Mouse (Mus musculus) CH12.LX (cell line): ENCODE results near the gene Cfdp1. TPM values are rescaled to one million over a fixed set of nuclear protein-coding genes. Genes with fewer than 3 reads are reported as not detected.

Source experiments
- DNase-seq: peaks from one replicate; pipeline ENCODE4 v3.0.0-alpha.2; 2013; ENCODE audit errors: extremely low read depth
- H3K27ac ChIP-seq: 2 replicates; pipeline ENCODE4 v1.5.1; 2012; ENCODE audit warnings: low read depth, mild to moderate bottlenecking, control low read depth, moderate library complexity; ENCODE audit not compliant: insufficient read depth
- H3K27me3 ChIP-seq: replicated peaks from 2 replicates; pipeline ENCODE3; 2012; ENCODE audit warnings: inconsistent platforms
- H3K36me3 ChIP-seq, 2 experiments: replicated peaks in 1 of 2; 2 replicates each; pipeline versions ENCODE3 to v1.6.1; 2012; ENCODE audit warnings: inconsistent platforms in 1 of 2, low read length in 1 of 2, mild to moderate bottlenecking in 1 of 2, mixed read lengths in 1 of 2, moderate library complexity in 1 of 2; ENCODE audit not compliant: control insufficient read depth in 1 of 2, insufficient read depth in 1 of 2
- H3K4me1 ChIP-seq, 2 experiments: 2 replicates each; pipeline ENCODE4 v1.6.1; 2012; ENCODE audit warnings: inconsistent platforms in 1 of 2, moderate library complexity in 1 of 2; ENCODE audit not compliant: insufficient read depth in 2 of 2, control insufficient read depth in 1 of 2
- H3K4me2 ChIP-seq: 2 replicates; pipeline ENCODE4 v1.6.1; 2012; ENCODE audit warnings: low read depth, mild to moderate bottlenecking, control low read depth; ENCODE audit not compliant: poor library complexity, insufficient read depth, severe bottlenecking
- H3K4me3 ChIP-seq, 3 experiments: fragments of 150-350 bp in 1 of 3; sonication (generic) in 1 of 3; replicated peaks in 1 of 3; 2 replicates each; pipeline versions ENCODE3 to v1.5.1; 2011 to 2012; ENCODE audit warnings: low read depth in 2 of 3, low read length in 2 of 3, mild to moderate bottlenecking in 2 of 3, moderate library complexity in 2 of 3, control low read depth in 1 of 3, improper control_type of control experiment in 1 of 3, inconsistent platforms in 1 of 3, mixed read lengths in 1 of 3; ENCODE audit not compliant: poor library complexity in 1 of 3
- H3K79me2 ChIP-seq: replicated peaks from 2 replicates; pipeline ENCODE4 v1.6.1; 2012; ENCODE audit warnings: mild to moderate bottlenecking, moderate library complexity; ENCODE audit not compliant: control insufficient read depth, poor library complexity, insufficient read depth, severe bottlenecking; ENCODE audit errors: extremely low read depth
- H3K9ac ChIP-seq: 2 replicates; pipeline ENCODE4 v1.6.1; 2012; ENCODE audit warnings: low read depth, mild to moderate bottlenecking, control low read depth, moderate library complexity; ENCODE audit not compliant: insufficient read depth
- H3K9me3 ChIP-seq: replicated peaks from 2 replicates; pipeline ENCODE3; 2012; ENCODE audit warnings: low read length, inconsistent platforms, mixed read lengths
- E2F4 ChIP-seq: IDR thresholded peaks from 2 replicates; pipeline ENCODE4 v1.6.1; 2011; ENCODE audit warnings: low read depth, low read length, improper control_type of control experiment; ENCODE audit not compliant: insufficient replicate concordance
- ELF1 ChIP-seq: IDR thresholded peaks from 2 replicates; pipeline ENCODE4 v1.6.1; 2014; ENCODE audit warnings: low read depth, mild to moderate bottlenecking, inconsistent platforms, low read length, improper control_type of control experiment
- EP300 ChIP-seq: IDR thresholded peaks from 2 replicates; pipeline ENCODE4 v1.6.1; 2011; ENCODE audit warnings: low read length, improper control_type of control experiment
- JUN ChIP-seq: IDR thresholded peaks from 2 replicates; pipeline ENCODE4 v1.6.1; 2011; ENCODE audit warnings: low read depth, mild to moderate bottlenecking, low read length, improper control_type of control experiment, moderate library complexity; ENCODE audit not compliant: insufficient read depth
- MAX ChIP-seq: IDR thresholded peaks from 2 replicates; pipeline ENCODE4 v1.6.1; 2011; ENCODE audit warnings: low read length, improper control_type of control experiment
- MYC ChIP-seq: IDR thresholded peaks from 2 replicates; pipeline ENCODE4 v1.6.1; 2011; ENCODE audit warnings: low read depth, mild to moderate bottlenecking, improper control_type of control experiment, low read length
- RCOR1 ChIP-seq: conservative IDR thresholded peaks from 2 replicates; pipeline ENCODE4 v1.6.1; 2012; ENCODE audit warnings: low read depth, mild to moderate bottlenecking, inconsistent platforms, low read length, improper control_type of control experiment
- SMC3 ChIP-seq: IDR thresholded peaks from 2 replicates; pipeline ENCODE4 v1.6.1; 2011; ENCODE audit warnings: low read depth, low read length, improper control_type of control experiment
- TCF12 ChIP-seq: IDR thresholded peaks from 2 replicates; pipeline ENCODE4 v1.6.1; 2014; ENCODE audit warnings: low read depth, mild to moderate bottlenecking, inconsistent platforms, low read length, improper control_type of control experiment
- UBTF ChIP-seq: IDR thresholded peaks from 2 replicates; pipeline ENCODE4 v1.6.1; 2012; ENCODE audit warnings: low read depth, mild to moderate bottlenecking, inconsistent platforms, low read length, improper control_type of control experiment, moderate library complexity
- USF2 ChIP-seq: conservative IDR thresholded peaks from 2 replicates; pipeline ENCODE4 v1.6.1; 2011; ENCODE audit warnings: low read depth, low read length, improper control_type of control experiment
- ZC3H11A ChIP-seq: IDR thresholded peaks from 2 replicates; pipeline ENCODE4 v1.6.1; 2012; ENCODE audit warnings: low read depth, mild to moderate bottlenecking, inconsistent platforms, low read length, improper control_type of control experiment
- ZMIZ1 ChIP-seq: IDR thresholded peaks from 2 replicates; pipeline ENCODE4 v1.6.1; 2012; ENCODE audit warnings: low read depth, mild to moderate bottlenecking, inconsistent platforms, low read length, improper control_type of control experiment
- ZNF384 ChIP-seq: IDR thresholded peaks from 2 replicates; pipeline ENCODE4 v1.6.1; 2012; ENCODE audit warnings: low read depth, low read length, improper control_type of control experiment, inconsistent platforms
- dilution Hi-C: fragments of 300-500 bp; cut with MboI; formaldehyde crosslinking; loops from 2 replicates; pipeline ENCODE4 v1.14.3; 2020; ENCODE audit warnings: low sequenced_read_pairs; ENCODE audit not compliant: extremely low pct_unique_long_range_greater_than_20kb, extremely low pct_ligation_motif_present
- in situ Hi-C: fragments of 300-500 bp; cut with MboI; formaldehyde crosslinking; loops from 3 replicates; pipeline ENCODE4 v1.14.3; 2019; ENCODE audit warnings: low sequenced_read_pairs, low pct_ligation_motif_present, low pct_unique_long_range_greater_than_20kb, mixed read lengths
- polyA plus RNA-seq: library from polyadenylated mRNA; unstranded; fragments of >175 nt; gene quantifications from 2 replicates; pipeline ENCODE4 v1.2.1, GENCODE M21; 2012; ENCODE audit warnings: low read depth; ENCODE audit not compliant: insufficient read length
- total RNA-seq, 2 experiments: library from RNA; depleted of rRNA; stranded (reverse); fragments of 300-350 nt in 1 of 2; fragments of >200 nt in 1 of 2; gene quantifications; 2 replicates each; pipeline ENCODE4 v1.2.3; 2012 to 2014

Gene Cfdp1
- total and polyA plus RNA-seq, 3 experiments, result 113 to 210 (median 169) TPM

DNA sequence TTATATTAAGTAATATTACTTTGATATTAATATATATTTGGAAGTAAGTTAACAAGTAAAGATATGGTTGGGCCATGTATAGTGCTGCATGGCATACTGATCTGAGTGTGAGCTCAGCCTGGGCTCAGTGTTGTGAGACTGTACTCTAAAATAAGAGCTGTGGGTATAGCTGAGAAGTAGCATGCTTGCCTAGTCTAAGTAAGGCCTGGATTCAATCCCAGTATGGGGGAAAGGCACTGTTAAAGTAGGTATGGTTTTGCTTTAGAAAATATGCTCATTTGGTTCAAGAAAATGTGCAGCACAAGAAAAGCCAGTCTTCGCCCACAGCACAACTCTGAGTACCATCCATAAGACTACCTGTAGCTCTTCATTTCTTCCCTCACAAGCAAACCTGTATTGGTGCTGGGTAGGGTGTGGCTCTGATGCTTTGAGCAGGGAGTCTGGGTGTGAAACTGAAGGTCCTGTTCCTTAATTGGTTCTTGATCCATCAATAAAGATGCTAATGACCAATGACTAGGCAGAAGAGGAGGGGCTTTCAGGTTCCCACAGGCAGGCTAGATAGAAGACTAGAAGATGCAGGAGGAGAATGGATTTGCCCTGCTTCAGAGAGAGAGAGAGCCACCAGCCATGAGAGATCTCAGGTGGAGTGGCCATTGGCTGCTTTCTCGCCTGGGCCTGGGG, 43.3 kb downstream of the Cfdp1 start:
- peaks cover 16 to 69% of the 10 kb centered on the region in 2 experiments for H3K36me3 ChIP-seq
- no peak overlapping the region for H3K9ac ChIP-seq
- H3K4me3 ChIP-seq, result no peak overlapping the region
- H3K27ac ChIP-seq, result no peak overlapping the region
- H3K27me3 ChIP-seq, result no peaks in the 10 kb centered on the region
- in situ Hi-C loops, result no loop called here
- no peaks in the 10 kb centered on the region for H3K9me3 ChIP-seq
- 0 out of 4 replicates have a peak, but pooled peaks cover 0 to 4% of the 10 kb centered on the region in 2 experiments for H3K4me1 ChIP-seq
- no peaks in the 10 kb centered on the region for H3K79me2 ChIP-seq
- no peak for DNase-seq
- no peak overlapping the region for H3K4me2 ChIP-seq
- TF ChIP-seq ZMIZ1 (no peak), RCOR1 (no peak), MYC (no peak), USF2 (no peak), E2F4 (no peak)
- dilution Hi-C loops, result no loop called here

DNA sequence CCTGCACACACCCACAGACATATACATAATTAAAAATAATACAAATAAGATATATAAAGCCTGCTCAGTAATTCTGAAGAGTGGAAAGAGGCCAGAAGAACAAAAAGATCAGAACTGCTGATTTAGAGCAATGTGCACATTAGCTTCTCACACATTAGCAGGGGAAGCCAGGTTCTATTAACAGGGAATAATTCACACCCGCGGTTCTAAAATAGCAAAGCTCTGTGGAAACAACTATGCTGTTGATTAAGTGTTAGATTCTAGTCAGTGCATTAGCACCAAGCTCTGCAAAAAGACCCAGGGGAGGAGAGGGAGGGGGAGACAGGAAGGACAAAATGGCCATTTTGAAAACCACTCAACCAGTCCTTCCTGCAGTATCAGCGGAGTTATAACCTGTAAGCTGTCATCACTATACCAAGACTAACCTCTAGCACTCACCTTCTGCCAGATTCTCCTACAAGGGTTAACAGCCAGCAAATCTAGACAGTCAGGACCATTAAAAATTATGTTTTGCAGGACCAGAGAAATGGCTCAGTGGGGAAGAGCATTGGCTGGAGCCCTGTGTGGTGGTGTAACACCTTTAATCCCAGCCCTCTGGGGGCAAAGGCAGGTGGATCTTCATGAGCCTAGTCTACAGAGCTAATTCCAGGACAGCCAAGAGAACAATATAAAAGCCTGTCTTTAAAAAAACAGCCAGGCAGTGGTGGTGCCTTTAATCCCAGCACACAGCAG, 45.0 kb downstream of the Cfdp1 start:
- Histone ChIP-seq H3K9me3 (no peaks in the 10 kb centered on the region), H3K9ac (no peak overlapping the region), H3K36me3 (peaks cover 12 to 71% of the 10 kb centered on the region in 2 experiments), H3K4me2 (no peak overlapping the region), H3K4me3 (no peak overlapping the region), H3K27ac (no peak overlapping the region), H3K79me2 (no peaks in the 10 kb centered on the region), H3K4me1 (0 out of 4 replicates have a peak, but pooled peaks cover 0 to 4% of the 10 kb centered on the region in 2 experiments), H3K27me3 (no peaks in the 10 kb centered on the region)
- DNase-seq, result no peak
- dilution Hi-C loops, result no loop called here
- TF ChIP-seq ZC3H11A (no peak), UBTF (no peak), TCF12 (no peak), EP300 (no peak), JUN (no peak), ELF1 (no peak), ZNF384 (no peak), USF2 (no peak), MAX (no peak), SMC3 (no peak)
- in situ Hi-C loops, result no loop called here
